Mouse (Mus musculus) CH12.LX (cell line): ENCODE data around the gene Efna1. TPM values are rescaled to one million over a fixed set of nuclear protein-coding genes. Genes with fewer than 3 reads are reported as not detected.

Source experiments
- DNase-seq: peaks from one replicate; pipeline ENCODE4 v3.0.0-alpha.2; 2013; ENCODE audit errors: extremely low read depth
- H3K27ac ChIP-seq: 2 replicates; pipeline ENCODE4 v1.5.1; 2012; ENCODE audit warnings: low read depth, mild to moderate bottlenecking, control low read depth, moderate library complexity; ENCODE audit not compliant: insufficient read depth
- H3K27me3 ChIP-seq: replicated peaks from 2 replicates; pipeline ENCODE3; 2012; ENCODE audit warnings: inconsistent platforms
- H3K36me3 ChIP-seq, 2 experiments: replicated peaks in 1 of 2; 2 replicates each; pipeline versions ENCODE3 to v1.6.1; 2012; ENCODE audit warnings: inconsistent platforms in 1 of 2, low read length in 1 of 2, mild to moderate bottlenecking in 1 of 2, mixed read lengths in 1 of 2, moderate library complexity in 1 of 2; ENCODE audit not compliant: control insufficient read depth in 1 of 2, insufficient read depth in 1 of 2
- H3K4me1 ChIP-seq, 2 experiments: 2 replicates each; pipeline ENCODE4 v1.6.1; 2012; ENCODE audit warnings: inconsistent platforms in 1 of 2, moderate library complexity in 1 of 2; ENCODE audit not compliant: insufficient read depth in 2 of 2, control insufficient read depth in 1 of 2
- H3K4me2 ChIP-seq: 2 replicates; pipeline ENCODE4 v1.6.1; 2012; ENCODE audit warnings: low read depth, mild to moderate bottlenecking, control low read depth; ENCODE audit not compliant: poor library complexity, insufficient read depth, severe bottlenecking
- H3K4me3 ChIP-seq, 3 experiments: fragments of 150-350 bp in 1 of 3; sonication (generic) in 1 of 3; replicated peaks in 1 of 3; 2 replicates each; pipeline versions ENCODE3 to v1.5.1; 2011 to 2012; ENCODE audit warnings: low read depth in 2 of 3, low read length in 2 of 3, mild to moderate bottlenecking in 2 of 3, moderate library complexity in 2 of 3, control low read depth in 1 of 3, improper control_type of control experiment in 1 of 3, inconsistent platforms in 1 of 3, mixed read lengths in 1 of 3; ENCODE audit not compliant: poor library complexity in 1 of 3
- H3K79me2 ChIP-seq: replicated peaks from 2 replicates; pipeline ENCODE4 v1.6.1; 2012; ENCODE audit warnings: mild to moderate bottlenecking, moderate library complexity; ENCODE audit not compliant: control insufficient read depth, poor library complexity, insufficient read depth, severe bottlenecking; ENCODE audit errors: extremely low read depth
- H3K9ac ChIP-seq: 2 replicates; pipeline ENCODE4 v1.6.1; 2012; ENCODE audit warnings: low read depth, mild to moderate bottlenecking, control low read depth, moderate library complexity; ENCODE audit not compliant: insufficient read depth
- H3K9me3 ChIP-seq: replicated peaks from 2 replicates; pipeline ENCODE3; 2012; ENCODE audit warnings: low read length, inconsistent platforms, mixed read lengths
- BHLHE40 ChIP-seq: IDR thresholded peaks from 2 replicates; pipeline ENCODE4 v1.6.1; 2011; ENCODE audit warnings: mild to moderate bottlenecking, low read depth, low read length, improper control_type of control experiment
- CHD1 ChIP-seq: IDR thresholded peaks from 2 replicates; pipeline ENCODE4 v1.6.1; 2012; ENCODE audit warnings: low read depth, low read length, improper control_type of control experiment, inconsistent platforms
- CTCF ChIP-seq, 2 experiments: IDR thresholded peaks in 1 of 2; conservative IDR thresholded peaks in 1 of 2; 2 replicates each; pipeline ENCODE4 v1.5.1; 2011 to 2012; ENCODE audit warnings: low read depth in 2 of 2, low read length in 2 of 2, improper control_type of control experiment in 1 of 2, inconsistent platforms in 1 of 2, mild to moderate bottlenecking in 1 of 2, moderate library complexity in 1 of 2
- E2F4 ChIP-seq: IDR thresholded peaks from 2 replicates; pipeline ENCODE4 v1.6.1; 2011; ENCODE audit warnings: low read depth, low read length, improper control_type of control experiment; ENCODE audit not compliant: insufficient replicate concordance
- ELF1 ChIP-seq: IDR thresholded peaks from 2 replicates; pipeline ENCODE4 v1.6.1; 2014; ENCODE audit warnings: low read depth, mild to moderate bottlenecking, inconsistent platforms, low read length, improper control_type of control experiment
- IRF4 ChIP-seq: IDR thresholded peaks from 2 replicates; pipeline ENCODE4 v1.6.1; 2014; ENCODE audit warnings: low read depth, mild to moderate bottlenecking, inconsistent platforms, low read length, improper control_type of control experiment
- KAT2A ChIP-seq: IDR thresholded peaks from 2 replicates; pipeline ENCODE4 v1.6.1; 2012; ENCODE audit warnings: low read length, improper control_type of control experiment, inconsistent platforms; ENCODE audit not compliant: insufficient replicate concordance
- MAFK ChIP-seq: IDR thresholded peaks from 2 replicates; pipeline ENCODE4 v1.6.1; 2011; ENCODE audit warnings: low read length, improper control_type of control experiment; ENCODE audit not compliant: insufficient replicate concordance
- MEF2A ChIP-seq: IDR thresholded peaks from 2 replicates; pipeline ENCODE4 v1.6.1; 2014; ENCODE audit warnings: low read depth, mild to moderate bottlenecking, inconsistent platforms, low read length, improper control_type of control experiment, borderline replicate concordance
- MYC ChIP-seq: IDR thresholded peaks from 2 replicates; pipeline ENCODE4 v1.6.1; 2011; ENCODE audit warnings: low read depth, mild to moderate bottlenecking, improper control_type of control experiment, low read length
- NRF1 ChIP-seq: IDR thresholded peaks from 2 replicates; pipeline ENCODE4 v1.6.1; 2014; ENCODE audit warnings: low read depth, mild to moderate bottlenecking, inconsistent platforms, low read length, improper control_type of control experiment, moderate library complexity
- POLR2A ChIP-seq: IDR thresholded peaks from 2 replicates; pipeline ENCODE4 v1.6.1; 2011; ENCODE audit warnings: low read depth, mild to moderate bottlenecking, improper control_type of control experiment, low read length
- RAD21 ChIP-seq: IDR thresholded peaks from 2 replicates; pipeline ENCODE4 v1.6.1; 2011; ENCODE audit warnings: low read depth, mild to moderate bottlenecking, low read length, improper control_type of control experiment, moderate library complexity
- RCOR1 ChIP-seq: conservative IDR thresholded peaks from 2 replicates; pipeline ENCODE4 v1.6.1; 2012; ENCODE audit warnings: low read depth, mild to moderate bottlenecking, inconsistent platforms, low read length, improper control_type of control experiment
- UBTF ChIP-seq: IDR thresholded peaks from 2 replicates; pipeline ENCODE4 v1.6.1; 2012; ENCODE audit warnings: low read depth, mild to moderate bottlenecking, inconsistent platforms, low read length, improper control_type of control experiment, moderate library complexity
- USF1 ChIP-seq: IDR thresholded peaks from 2 replicates; pipeline ENCODE4 v1.6.1; 2014; ENCODE audit warnings: low read depth, mild to moderate bottlenecking, inconsistent platforms, low read length, improper control_type of control experiment
- USF2 ChIP-seq: conservative IDR thresholded peaks from 2 replicates; pipeline ENCODE4 v1.6.1; 2011; ENCODE audit warnings: low read depth, low read length, improper control_type of control experiment
- dilution Hi-C: fragments of 300-500 bp; cut with MboI; formaldehyde crosslinking; loops from 2 replicates; pipeline ENCODE4 v1.14.3; 2020; ENCODE audit warnings: low sequenced_read_pairs; ENCODE audit not compliant: extremely low pct_unique_long_range_greater_than_20kb, extremely low pct_ligation_motif_present
- in situ Hi-C: fragments of 300-500 bp; cut with MboI; formaldehyde crosslinking; loops from 3 replicates; pipeline ENCODE4 v1.14.3; 2019; ENCODE audit warnings: low sequenced_read_pairs, low pct_ligation_motif_present, low pct_unique_long_range_greater_than_20kb, mixed read lengths
- polyA plus RNA-seq: library from polyadenylated mRNA; unstranded; fragments of >175 nt; gene quantifications from 2 replicates; pipeline ENCODE4 v1.2.1, GENCODE M21; 2012; ENCODE audit warnings: low read depth; ENCODE audit not compliant: insufficient read length
- total RNA-seq, 2 experiments: library from RNA; depleted of rRNA; stranded (reverse); fragments of 300-350 nt in 1 of 2; fragments of >200 nt in 1 of 2; gene quantifications; 2 replicates each; pipeline ENCODE4 v1.2.3; 2012 to 2014

The Efna1 gene
- total and polyA plus RNA-seq, 3 experiments = 0.70 to 0.93 (median 0.71) TPM

DNA sequence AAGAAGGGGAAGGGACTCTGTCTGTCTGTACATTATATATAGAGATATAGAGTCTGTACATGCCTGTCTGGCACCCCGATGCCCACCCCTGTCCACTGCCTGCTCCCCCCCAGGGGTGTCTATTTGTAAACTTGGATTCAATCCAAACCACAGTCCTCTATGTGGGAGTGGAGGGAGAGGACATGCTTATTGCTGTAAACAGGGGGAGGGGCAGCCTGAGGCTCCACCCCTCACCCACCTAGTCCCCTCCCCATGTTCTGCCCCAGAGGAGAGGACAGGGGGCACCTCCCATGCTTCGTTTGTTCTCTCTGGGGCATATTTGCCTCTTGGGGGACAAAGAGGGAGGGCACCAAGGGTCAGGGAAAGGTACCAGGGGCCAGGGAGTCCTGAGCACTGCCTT lies 33.8 kb upstream of the Efna1 start:
- 0 out of 2 replicates have a peak overlapping the region, but pooled peaks have one; percentile 58 for H3K4me2 ChIP-seq

DNA sequence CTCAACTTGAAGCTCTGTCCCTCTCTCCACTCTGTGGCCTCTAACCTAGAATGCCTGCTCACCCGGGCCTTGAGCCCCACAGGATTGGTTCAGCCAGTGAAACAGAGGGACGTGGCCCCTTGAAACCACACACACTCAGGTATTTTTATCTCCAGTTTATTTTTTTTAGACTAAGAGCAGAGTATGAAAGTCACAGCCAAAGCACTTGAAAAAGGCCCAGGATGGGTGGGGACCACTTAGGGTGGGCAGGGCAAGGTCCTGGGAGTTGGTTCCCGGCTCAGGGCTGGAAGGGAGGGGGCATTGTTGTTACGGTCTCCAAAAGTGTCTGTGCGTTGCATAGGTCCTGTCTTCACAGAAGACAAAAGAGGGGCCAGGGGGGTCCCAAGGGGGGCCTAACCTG lies 33.4 kb upstream of the Efna1 start:
- H3K4me2 ChIP-seq = no peak overlapping the region
- peaks cover 24% of the 10 kb centered on the region for H3K27me3 ChIP-seq
- no peak for DNase-seq
- H3K9me3 ChIP-seq = peaks cover 5% of the 10 kb centered on the region
- no peaks in the 10 kb centered on the region for H3K79me2 ChIP-seq
- H3K36me3 ChIP-seq = no peaks in the 10 kb centered on the region
- in situ Hi-C loops (no loop called here), dilution Hi-C loops (no loop called here)
- no peak overlapping the region for H3K9ac ChIP-seq
- no peak overlapping the region for H3K27ac ChIP-seq
- H3K4me1 ChIP-seq = peaks cover 25 to 56% of the 10 kb centered on the region in 2 experiments
- no peak for TF ChIP-seq RCOR1
- no peak for TF ChIP-seq BHLHE40
- TF ChIP-seq MAFK = no peak
- TF ChIP-seq CHD1 = no peak
- TF ChIP-seq UBTF = no peak
- no peak for TF ChIP-seq IRF4
- TF ChIP-seq E2F4 = no peak
- no peak for TF ChIP-seq RAD21
- TF ChIP-seq CTCF (conservative IDR thresholded peaks at IDR 0.05 in 1 of 2, IDR thresholded peaks at IDR 0.05 in 1 of 2; ENCODE audit: low read depth in 2 of 2, low read length in 2 of 2) = no peak
- no peak for TF ChIP-seq ELF1
- TF ChIP-seq MEF2A = no peak
- H3K4me3 ChIP-seq = no peak overlapping the region

More for the DNA sequence above, 33.8 kb upstream of the Efna1 start:
- Histone ChIP-seq H3K79me2 (no peaks in the 10 kb centered on the region), H3K4me1 (peaks cover 25 to 56% of the 10 kb centered on the region in 2 experiments), H3K27ac (no peak overlapping the region), H3K9me3 (peaks cover 5% of the 10 kb centered on the region), H3K27me3 (peaks cover 29% of the 10 kb centered on the region), H3K36me3 (no peaks in the 10 kb centered on the region), H3K4me3 (peak overlapping the region in 2 of 3 experiments; percentile 45 to 50), H3K9ac (no peak overlapping the region)
- no peak for DNase-seq
- in situ Hi-C loops = no loop called here
- TF ChIP-seq POLR2A (no peak), USF2 (no peak), IRF4 (no peak), MYC (no peak), E2F4 (no peak), KAT2A (no peak), USF1 (no peak), NRF1 (no peak)
- dilution Hi-C loops = no loop called here
